Mouse (Mus musculus): Measurements from ENCODE around the gene Tecta.

Gene Tecta

DNA sequence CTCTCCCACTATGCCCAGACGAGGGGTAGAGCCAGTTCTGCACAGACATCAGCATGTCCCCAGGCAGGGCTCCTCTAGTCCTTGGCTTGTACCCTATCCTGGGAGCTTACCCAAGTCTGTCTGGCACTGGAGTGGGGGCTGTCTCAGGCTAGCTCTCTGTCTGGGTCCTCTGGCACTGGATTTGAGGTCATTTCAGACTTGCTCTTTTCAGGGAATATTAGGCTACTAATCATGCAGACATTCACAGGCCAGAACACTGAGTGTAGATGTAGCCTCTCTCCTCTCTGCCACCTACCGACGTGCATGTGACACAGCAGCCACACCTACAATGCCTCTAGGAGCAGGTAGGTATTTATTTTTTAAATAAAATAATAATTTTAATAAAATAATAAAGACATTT lies 82.4 kb downstream of the Tecta start:
- DNase-seq = no peak

DNA sequence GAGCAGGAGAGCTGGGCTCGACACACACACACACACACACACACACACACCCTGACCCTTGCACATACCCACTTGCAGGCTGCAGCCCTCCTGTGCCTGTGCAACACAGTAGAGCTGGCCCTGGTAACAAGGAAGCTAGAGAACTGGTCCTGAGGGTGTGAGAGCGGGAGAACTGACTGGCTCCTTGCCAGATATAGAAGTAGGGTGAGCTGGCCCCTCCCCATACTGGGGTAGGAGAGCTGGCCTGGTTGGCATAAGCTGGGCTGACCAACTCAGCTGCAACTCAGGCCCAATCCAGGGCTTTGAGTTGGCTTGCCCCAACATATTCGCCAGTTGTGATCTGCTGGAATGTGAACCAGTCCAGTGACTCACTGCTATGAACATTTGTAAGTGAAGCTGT lies 83.9 kb downstream of the Tecta start:
- DNase-seq = peak; percentile 9

DNA sequence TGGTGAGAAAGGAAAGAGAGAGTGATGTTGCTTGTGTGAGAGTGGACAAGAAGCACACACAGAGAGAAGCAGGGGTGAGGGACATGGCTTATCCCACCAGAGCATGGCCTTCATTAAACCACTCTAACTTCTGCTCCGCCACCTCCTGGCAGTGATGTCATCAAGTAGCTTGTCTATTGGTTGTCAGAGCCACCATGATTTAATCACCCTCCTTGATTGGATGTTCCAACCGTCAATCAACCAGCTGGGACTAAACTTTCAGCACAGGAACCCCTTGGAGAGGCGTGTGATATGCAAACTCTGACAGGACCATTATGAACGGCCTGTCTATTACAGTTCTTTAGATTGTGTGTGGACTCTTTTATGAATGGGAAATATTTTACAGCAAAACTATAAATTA lies 84.8 kb downstream of the Tecta start:
- no peak for DNase-seq

DNA sequence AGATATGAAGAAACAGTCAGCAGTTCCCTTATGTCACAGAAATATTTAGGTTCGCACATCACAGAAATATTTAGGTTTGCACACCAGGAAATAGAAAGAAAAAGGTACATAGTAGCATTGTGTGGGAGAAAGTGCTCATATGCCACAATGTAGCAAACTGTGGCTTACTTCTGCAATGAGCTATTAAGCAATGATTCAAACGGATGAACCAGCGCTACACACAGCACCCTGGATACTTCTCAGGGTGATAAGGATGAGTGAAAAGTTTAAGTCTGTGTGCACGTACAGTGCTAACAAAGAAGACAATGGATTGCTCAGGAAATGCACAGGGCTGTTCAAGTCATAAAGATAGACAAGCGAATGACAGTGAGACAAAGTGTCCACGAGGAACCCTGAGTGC lies 85.3 kb downstream of the Tecta start:
- DNase-seq = no peak

DNA sequence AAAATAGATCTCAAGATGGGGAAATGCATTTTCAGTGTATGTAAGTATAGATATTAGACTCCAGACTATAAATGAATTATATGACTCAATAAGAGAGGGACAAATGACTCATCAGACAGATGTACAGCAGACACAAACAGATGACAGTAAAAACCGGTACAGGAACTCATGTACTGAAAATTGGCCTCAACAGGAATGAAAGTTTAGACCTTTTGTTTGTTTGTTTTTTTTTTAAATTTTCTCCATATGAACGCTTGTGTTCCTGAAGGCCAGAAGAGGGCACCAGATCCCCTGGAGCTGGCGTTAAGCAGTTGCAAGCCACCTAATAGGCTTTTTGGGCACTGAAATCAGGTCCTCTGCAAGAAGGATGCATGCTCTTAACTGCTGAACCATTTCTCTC lies 85.9 kb downstream of the Tecta start:
- no peak for DNase-seq

DNA sequence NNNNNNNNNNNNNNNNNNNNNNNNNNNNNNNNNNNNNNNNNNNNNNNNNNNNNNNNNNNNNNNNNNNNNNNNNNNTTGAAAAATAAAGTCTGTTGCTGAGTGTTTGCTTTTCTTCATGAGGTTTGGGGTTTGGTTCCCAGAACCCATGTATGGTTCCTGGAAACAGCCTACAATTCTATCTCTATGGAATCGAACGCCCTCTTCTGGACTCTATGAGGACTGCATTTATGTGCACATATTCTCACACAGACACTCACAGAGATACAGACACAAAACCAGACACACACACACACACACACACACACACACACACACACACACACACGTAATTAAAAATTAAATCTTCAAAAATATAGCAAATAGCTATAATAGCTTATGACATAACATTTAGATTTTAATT lies 88.4 kb downstream of the Tecta start:
- DNase-seq = no peak

DNA sequence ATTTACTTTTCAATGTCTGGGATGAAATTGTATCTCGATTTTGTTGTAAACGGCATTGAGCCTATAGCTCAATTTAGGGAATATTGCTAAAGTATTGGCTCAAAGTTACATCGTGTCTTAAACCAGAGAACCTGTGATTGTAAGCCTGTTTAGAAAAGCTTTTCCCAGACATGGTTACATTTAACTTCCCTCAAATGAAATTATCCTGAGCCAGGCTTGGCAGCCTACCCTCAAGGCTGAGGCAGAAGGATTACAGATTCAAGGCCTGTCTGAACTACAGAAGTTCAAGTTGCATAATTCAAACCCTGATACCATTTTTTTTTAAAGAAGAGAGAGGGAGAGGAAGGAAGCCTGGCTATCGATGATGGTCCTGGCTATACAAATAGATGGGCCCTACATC lies 95.8 kb downstream of the Tecta start:
- no peak for DNase-seq

DNA sequence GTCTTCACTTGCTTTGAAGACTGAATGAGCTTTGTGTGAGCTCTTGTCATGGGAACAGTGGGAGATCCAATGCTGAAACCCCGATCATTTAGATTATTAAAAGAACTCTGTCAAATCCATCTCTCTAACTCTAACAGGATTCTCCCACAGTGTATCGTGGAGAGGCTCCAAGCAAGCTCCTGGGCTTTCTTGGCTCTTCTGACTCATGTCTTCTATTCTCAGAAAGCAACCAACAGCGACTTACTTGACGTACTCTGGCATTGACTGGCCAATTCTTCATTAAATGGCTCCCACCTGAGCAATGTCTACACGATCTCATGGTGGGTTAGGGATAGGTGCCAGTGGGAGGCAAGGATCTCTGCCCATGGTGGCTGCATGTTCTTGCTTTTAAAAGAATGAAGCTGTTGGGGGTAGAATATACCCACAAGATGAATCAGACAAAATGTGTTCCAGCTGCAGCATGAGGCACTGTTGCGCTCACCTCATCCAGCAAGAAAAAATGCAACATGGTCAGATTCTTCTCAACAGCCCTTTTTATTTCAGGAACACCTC lies 98.6 kb downstream of the Tecta start:
- no peak for DNase-seq

DNA sequence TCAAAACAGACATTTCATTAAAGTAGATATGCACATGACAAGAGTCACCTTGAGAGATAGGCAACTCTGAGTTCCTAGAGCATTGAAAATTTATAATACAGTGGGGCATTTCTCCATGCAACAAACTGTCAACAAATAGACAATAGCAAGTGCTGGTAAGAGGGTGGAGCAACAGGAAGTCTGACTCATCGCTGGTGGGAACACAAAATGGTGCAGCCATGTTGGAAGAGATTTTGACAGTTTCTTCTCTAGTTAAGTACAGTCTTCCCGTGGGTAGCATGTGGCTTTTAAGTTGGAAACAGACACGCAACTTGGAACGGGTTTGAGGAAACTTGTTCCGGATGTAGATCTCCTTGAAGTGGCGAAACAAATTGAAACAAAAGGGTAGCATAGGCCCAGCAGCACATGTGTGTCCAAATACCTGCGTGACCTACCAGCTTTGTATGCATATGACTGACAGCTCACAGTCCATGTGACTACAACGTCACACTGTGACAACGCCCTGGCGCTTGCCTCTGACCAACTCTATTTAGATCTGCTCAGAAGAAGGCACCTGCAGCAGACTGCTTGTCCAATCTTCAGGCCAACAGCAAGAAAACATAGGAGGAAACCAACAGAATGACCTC lies 103.3 kb downstream of the Tecta start:
- no peak for DNase-seq

DNA sequence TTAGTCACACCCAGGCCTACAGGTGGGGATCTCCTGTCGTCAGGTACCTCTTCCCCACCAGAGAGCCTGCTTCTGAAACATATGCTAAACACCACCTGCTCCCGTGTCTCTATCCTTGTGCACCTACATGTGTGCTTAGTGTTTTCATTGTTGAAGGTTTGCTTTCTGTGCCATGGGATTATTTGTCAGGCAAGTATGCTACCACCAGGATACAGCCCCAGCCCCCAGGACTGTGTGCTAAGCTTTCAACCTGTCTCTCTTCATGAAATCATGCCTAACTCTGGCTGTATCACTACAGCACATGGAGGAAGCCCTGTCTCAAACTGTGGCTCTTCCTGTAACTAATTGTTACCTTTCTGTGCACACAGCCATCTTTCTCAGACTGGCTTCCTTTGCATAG lies 105.6 kb downstream of the Tecta start:
- no peak for DNase-seq

DNA sequence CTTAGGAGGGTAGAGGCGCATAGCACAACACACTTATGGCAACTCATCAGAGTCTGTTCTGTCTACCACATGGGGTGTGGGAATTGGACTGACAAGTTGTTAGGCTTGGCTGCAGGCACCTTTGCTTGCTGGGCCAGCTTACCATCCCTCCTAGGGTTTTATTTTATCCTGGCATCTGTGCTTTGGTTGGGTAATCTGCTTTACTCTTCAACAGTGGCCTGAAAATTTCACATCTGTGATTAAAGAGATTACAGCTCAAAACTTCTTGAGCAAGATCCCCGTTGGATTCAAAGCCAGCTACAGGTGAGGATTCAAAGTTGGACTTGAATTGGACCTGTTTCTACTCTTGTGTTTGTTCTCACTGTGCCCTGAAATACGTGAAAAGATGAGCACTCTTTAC lies 106.1 kb downstream of the Tecta start:
- DNase-seq = no peak

DNA sequence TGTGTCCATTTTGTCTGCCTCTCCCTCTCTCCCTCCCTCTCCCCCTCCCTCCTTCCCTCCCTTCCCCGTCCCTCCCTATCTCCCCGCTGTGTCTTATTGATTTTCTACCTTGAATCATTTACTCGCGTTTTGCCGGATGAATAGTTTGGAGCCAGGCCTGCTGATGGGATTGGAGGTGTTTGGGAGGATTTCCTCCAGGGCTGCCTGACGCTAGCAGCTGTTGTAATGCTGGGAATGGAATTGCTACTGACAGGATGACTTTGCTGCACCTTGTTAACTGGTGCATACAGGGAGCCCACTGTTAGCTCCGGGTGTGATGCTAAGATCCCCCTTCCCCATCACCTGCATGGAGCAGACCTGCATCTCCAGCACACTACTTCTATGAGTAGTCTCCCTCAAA lies 106.7 kb downstream of the Tecta start:
- DNase-seq = no peak

DNA sequence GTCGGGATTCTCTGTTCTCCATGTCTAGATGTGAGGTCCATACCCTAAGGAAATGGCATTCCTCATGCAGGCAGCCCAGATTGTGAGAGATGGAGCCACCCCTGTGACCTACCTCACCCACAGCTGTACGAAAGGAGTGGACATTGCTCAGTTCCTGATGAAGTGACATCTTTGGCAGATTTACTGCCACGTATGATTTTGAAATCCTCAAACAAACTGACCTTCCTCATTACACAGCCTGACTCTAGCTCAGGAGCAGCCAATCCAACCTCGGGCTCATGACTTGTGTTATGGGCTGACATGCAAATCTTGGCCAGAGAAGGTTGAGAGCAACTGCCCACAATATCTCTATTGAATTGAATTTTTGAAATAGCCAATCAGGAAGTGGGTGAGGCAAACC lies 120.1 kb downstream of the Tecta start:
- no peak for DNase-seq

Data from kidney, adult 18-20 months (tissue).